Mouse (Mus musculus) lung, adult 2 months (tissue): ENCODE results near the gene Tmem208.

ENCODE experiments used
- CTCF ChIP-seq: fragments of 200-500 bp; IDR thresholded peaks from 2 replicates; pipeline ENCODE4 v1.5.1; 2011; ENCODE audit warnings: mild to moderate bottlenecking, low read length, control low read depth; ENCODE audit not compliant: insufficient read depth
- POLR2A ChIP-seq: fragments of 200-500 bp; IDR thresholded peaks from 2 replicates; pipeline ENCODE4 v1.6.1; 2011; ENCODE audit warnings: low read depth, mild to moderate bottlenecking, control low read depth, low read length, borderline replicate concordance; ENCODE audit errors: extremely low read depth

DNA sequence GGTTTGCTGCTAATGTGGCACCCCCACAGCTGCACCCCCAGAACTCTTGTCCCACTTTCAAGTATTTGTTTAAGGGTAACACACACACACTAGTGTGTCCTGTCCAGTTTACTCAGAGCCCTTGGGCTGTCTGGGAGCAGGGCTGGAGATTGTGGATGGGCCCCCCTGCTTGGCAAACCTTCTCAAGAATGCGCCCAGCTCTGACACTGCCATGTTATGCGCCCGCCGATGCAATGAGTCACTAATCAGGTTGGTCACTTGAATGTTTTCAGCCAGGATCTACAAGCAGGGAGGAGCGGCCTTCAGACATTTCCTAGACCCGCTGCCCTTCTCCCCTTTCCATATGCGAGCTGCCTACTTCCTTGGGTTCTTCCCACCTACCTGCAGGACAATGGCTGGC is 33.7 kb upstream of the Tmem208 start:
- TF ChIP-seq CTCF, result no peak
- no peak for TF ChIP-seq POLR2A
